Mouse (Mus musculus) limb, embryonic 14.5 days (tissue): Measurements from ENCODE around the gene Gpr55. TPM values are rescaled to one million over a fixed set of nuclear protein-coding genes. Genes with fewer than 3 reads are reported as not detected.

ENCODE experiments used
- ATAC-seq: fragments of 200-750 bp; cut with Nextera tagmentation; 2 replicates; pipeline ENCODE4 v1.8.0; 2017; ENCODE audit warnings: low read depth, moderate number of reproducible peaks, moderate TSS enrichment; ENCODE audit not compliant: low FRiP score
- DNase-seq: peaks from one replicate; pipeline ENCODE4 v3.0.0-alpha.2; 2015; ENCODE audit warnings: low spot score
- H3K27ac ChIP-seq: fragments of 300-500 bp; sonication (generic); replicated peaks from 2 replicates; pipeline ENCODE4 v1.5.1; 2014; ENCODE audit warnings: low read depth, mild to moderate bottlenecking, low read length, moderate library complexity, mixed read lengths
- H3K27me3 ChIP-seq: fragments of 300-500 bp; sonication (generic); 2 replicates; pipeline ENCODE4 v1.6.1; 2014; ENCODE audit warnings: low read length, mixed read lengths; ENCODE audit not compliant: control insufficient read depth, insufficient read depth
- H3K36me3 ChIP-seq: fragments of 300-500 bp; sonication (generic); 2 replicates; pipeline ENCODE4 v1.6.1; 2014; ENCODE audit warnings: mild to moderate bottlenecking, low read length, moderate library complexity, mixed read lengths; ENCODE audit not compliant: control insufficient read depth, insufficient read depth
- H3K4me1 ChIP-seq: fragments of 300-500 bp; sonication (generic); 2 replicates; pipeline ENCODE4 v1.6.1; 2014; ENCODE audit warnings: antibody characterized with exemption, low read length, mixed read lengths; ENCODE audit not compliant: control insufficient read depth, insufficient read depth
- H3K4me2 ChIP-seq: fragments of 300-500 bp; sonication (generic); replicated peaks from 2 replicates; pipeline ENCODE4 v1.6.1; 2014; ENCODE audit warnings: low read depth, mild to moderate bottlenecking, low read length, moderate library complexity; ENCODE audit not compliant: severe bottlenecking
- H3K4me3 ChIP-seq: fragments of 300-500 bp; sonication (generic); replicated peaks from 2 replicates; pipeline ENCODE4 v1.5.1; 2014; ENCODE audit warnings: low read length
- H3K9ac ChIP-seq: fragments of 300-500 bp; sonication (generic); 2 replicates; pipeline ENCODE4 v1.6.1; 2014; ENCODE audit warnings: mild to moderate bottlenecking, low read depth, low read length, moderate library complexity; ENCODE audit not compliant: severe bottlenecking
- H3K9me3 ChIP-seq: fragments of 300-500 bp; sonication (generic); 2 replicates; pipeline ENCODE4 v1.6.1; 2016; ENCODE audit warnings: low read length; ENCODE audit not compliant: control insufficient read depth
- POLR2A ChIP-seq: fragments of 200-500 bp; IDR thresholded peaks from 2 replicates; pipeline ENCODE4 v1.8.0; 2012; ENCODE audit warnings: inconsistent platforms, mild to moderate bottlenecking, moderate library complexity, borderline replicate concordance; ENCODE audit not compliant: insufficient read depth, insufficient read length; ENCODE audit errors: extremely low read depth
- WGBS: fragments of 180-500 bp; shearing (Covaris S2); extraction: QIAGEN DNeasy Blood & Tissue Kit; methylation state at CpG from one replicate; pipeline ENCODE4 v1.1.7; 2014; 5-methylcytosine and 5-hydroxymethylcytosine counted together
- polyA plus RNA-seq, 2 experiments: library from polyadenylated mRNA; depleted of rRNA in 1 of 2; stranded (reverse) in 1 of 2; unstranded in 1 of 2; fragments of >200 nt; fragmentation: Nextera tagmentation in 1 of 2; extraction: Ambion mirVana in 1 of 2; gene quantifications; 2 replicates each; pipeline versions ENCODE4 v1.2.1 to v1.2.3; 2012 to 2014

The Gpr55 gene
- polyA plus RNA-seq, 2 experiments, result 0.11 TPM; not detected in 1

DNA sequence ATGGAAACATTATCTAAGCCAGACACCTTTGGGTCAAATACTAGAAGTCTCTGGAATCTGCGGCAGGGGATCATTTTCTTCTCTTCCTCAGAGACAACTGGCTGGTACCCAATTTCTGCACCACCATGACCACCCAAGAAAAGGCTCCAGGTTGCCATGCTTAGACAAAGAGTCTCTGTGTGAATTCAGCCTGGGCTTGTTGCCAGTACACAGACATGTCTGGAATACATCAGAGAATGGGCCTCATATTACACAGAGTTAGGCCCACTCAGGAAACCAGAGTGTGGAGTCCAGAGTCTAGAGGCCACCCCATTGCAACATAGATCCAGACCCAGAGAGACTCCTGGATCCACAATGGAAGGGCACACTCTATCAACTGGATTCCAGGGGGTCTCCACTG, 8.7 kb upstream of the Gpr55 start:
- peak; percentile 53; the same call in 1 of the 2 replicates for ATAC-seq

GRCm38 (mm10) chr1:85969081-85969480, 8.3 kb upstream of the Gpr55 start:
- DNase-seq (no peak), ATAC-seq (peak; percentile 23; the same call in 1 of the 2 replicates)
- no peak overlapping the region for H3K4me2 ChIP-seq
- 73% methylated on average over 1 of the region's 1 CpGs for WGBS
- H3K36me3 ChIP-seq, result no peaks in the 10 kb centered on the region
- H3K9ac ChIP-seq, result no peak overlapping the region
- no peak for TF ChIP-seq POLR2A
- H3K4me1 ChIP-seq, result peaks cover 9% of the 10 kb centered on the region
- no peaks in the 10 kb centered on the region for H3K27me3 ChIP-seq
- no peak overlapping the region for H3K4me3 ChIP-seq
- no peak overlapping the region; the same call in 1 of the 2 replicates for H3K27ac ChIP-seq
- H3K9me3 ChIP-seq, result no peaks in the 10 kb centered on the region

More for the DNA sequence above, 8.7 kb upstream of the Gpr55 start:
- H3K27ac ChIP-seq, result no peak overlapping the region; the same call in 1 of the 2 replicates
- no peak for TF ChIP-seq POLR2A
- WGBS, result 50% methylated on average over 1 of the region's 1 CpGs
- no peak overlapping the region for H3K9ac ChIP-seq
- no peak overlapping the region for H3K4me3 ChIP-seq
- H3K9me3 ChIP-seq, result no peaks in the 10 kb centered on the region
- no peaks in the 10 kb centered on the region for H3K36me3 ChIP-seq
- DNase-seq, result peak; percentile 51
- H3K4me2 ChIP-seq, result no peak overlapping the region
- no peaks in the 10 kb centered on the region for H3K27me3 ChIP-seq
- H3K4me1 ChIP-seq, result peaks cover 9% of the 10 kb centered on the region

DNA sequence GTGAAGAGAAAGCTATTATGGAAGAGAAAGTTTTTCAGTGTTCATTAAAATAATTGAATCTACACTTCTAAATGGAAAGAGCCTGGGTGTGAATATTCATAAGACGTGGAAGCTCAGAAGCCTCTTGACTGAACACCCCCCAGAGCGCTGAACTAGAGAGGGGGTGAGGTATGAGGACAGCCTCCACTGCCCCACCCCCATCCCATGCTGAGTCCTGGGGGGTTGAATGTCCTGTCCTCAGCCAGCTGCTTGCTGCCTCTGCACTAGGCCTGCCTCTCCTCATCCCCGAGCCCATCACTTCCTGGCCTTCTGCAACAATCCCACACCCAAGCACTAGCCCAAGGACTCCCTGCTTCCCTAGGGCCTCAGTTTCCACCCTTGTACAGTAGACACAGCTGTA, 5.0 kb upstream of the Gpr55 start:
- Histone ChIP-seq H3K27me3 (no peaks in the 10 kb centered on the region), H3K4me2 (no peak overlapping the region), H3K9me3 (no peaks in the 10 kb centered on the region), H3K27ac (no peak overlapping the region), H3K9ac (no peak overlapping the region), H3K4me1 (peaks cover 9% of the 10 kb centered on the region), H3K4me3 (no peak overlapping the region), H3K36me3 (no peaks in the 10 kb centered on the region)
- no peak for ATAC-seq
- no peak for DNase-seq
- no peak for TF ChIP-seq POLR2A
- 65% methylated on average over 3 of the region's 3 CpGs for WGBS

DNA sequence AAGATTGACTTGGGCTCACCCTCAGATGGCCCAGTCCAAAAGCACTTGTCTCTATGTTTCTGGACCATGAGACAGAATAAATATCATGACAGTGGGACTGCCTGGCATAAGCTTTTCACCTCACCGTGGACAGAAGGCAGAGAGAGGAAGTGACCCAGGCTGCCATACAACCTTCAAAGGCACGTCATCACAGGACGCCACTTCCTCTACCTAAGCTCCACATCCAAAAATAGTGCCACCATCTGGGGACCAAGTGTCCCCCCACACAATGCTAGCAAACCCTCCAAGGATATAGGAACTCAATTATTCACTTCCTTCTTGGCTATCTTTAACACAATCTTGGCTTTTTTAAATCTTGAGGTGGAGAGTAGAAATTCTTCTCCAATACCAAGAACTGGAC, 1.3 kb upstream of the Gpr55 start:
- no peak for TF ChIP-seq POLR2A
- H3K9me3 ChIP-seq, result no peaks in the 10 kb centered on the region
- peaks cover 4% of the 10 kb centered on the region; the same call in 1 of the 2 replicates for H3K4me1 ChIP-seq
- no peak overlapping the region for H3K9ac ChIP-seq
- no peaks in the 10 kb centered on the region for H3K36me3 ChIP-seq
- H3K27me3 ChIP-seq, result no peaks in the 10 kb centered on the region
- DNase-seq (no peak), ATAC-seq (no peak)
- no peak overlapping the region for H3K27ac ChIP-seq
- H3K4me2 ChIP-seq, result no peak overlapping the region
- H3K4me3 ChIP-seq, result no peak overlapping the region
- 64% methylated on average over 3 of the region's 3 CpGs for WGBS

- H3K27me3 ChIP-seq, result no peaks in the 10 kb centered on the region
Measured at GRCm38 (mm10) chr1:85959889-85960276, 924 bp downstream of the Gpr55 start.

More at GRCm38 (mm10) chr1:85959889-85960276, 924 bp downstream of the Gpr55 start:
- H3K36me3 ChIP-seq, result no peaks in the 10 kb centered on the region
- no peaks in the 10 kb centered on the region for H3K9me3 ChIP-seq
- no peak overlapping the region for H3K9ac ChIP-seq
- no peak overlapping the region for H3K27ac ChIP-seq
- no peak for DNase-seq
- H3K4me1 ChIP-seq, result peaks cover 4% of the 10 kb centered on the region; the same call in 1 of the 2 replicates
- H3K4me2 ChIP-seq, result no peak overlapping the region
- ATAC-seq, result no peak
- 68% methylated on average over 2 of the region's 2 CpGs for WGBS
- no peak overlapping the region for H3K4me3 ChIP-seq
- TF ChIP-seq POLR2A, result no peak
